Mouse (Mus musculus): ENCODE results near the gene Wfdc6a. TPM values are rescaled to one million over a fixed set of nuclear protein-coding genes. Genes with fewer than 3 reads are reported as not detected.

The Wfdc6a gene
- total and polyA plus RNA-seq, 3 experiments, result not detected

GRCm38 (mm10) chr2:164560106-164560505, 25.1 kb downstream of the Wfdc6a start:
- peaks cover 2 to 8% of the 10 kb centered on the region in 2 experiments for H3K27me3 ChIP-seq (ENCODE audit: control insufficient read depth in 1 of 2, insufficient read depth in 2 of 2, low read length in 2 of 2)
- H3K36me3 ChIP-seq (ENCODE audit: control insufficient read depth in 1 of 2, insufficient read depth in 2 of 2, low read length in 2 of 2), result no peaks in the 10 kb centered on the region
- no peak overlapping the region for H3K9ac ChIP-seq (ENCODE audit: control insufficient read depth, low read depth, low read length, poor library complexity, severe bottlenecking)
- no peaks in the 10 kb centered on the region for H3K9me3 ChIP-seq (replicated peaks; ENCODE audit: insufficient read depth, low read length)
- H3K4me1 ChIP-seq (ENCODE audit: control insufficient read depth in 1 of 2, insufficient read depth in 2 of 2, low read length in 2 of 2), result no peaks in the 10 kb centered on the region
- H3K79me2 ChIP-seq (ENCODE audit: control insufficient read depth, insufficient read depth, low read length, poor library complexity), result no peaks in the 10 kb centered on the region
- TF ChIP-seq GATA1 (IDR thresholded peaks at IDR 0.05; ENCODE audit: low read depth, low read length), result no peak
- TF ChIP-seq MAFK (IDR thresholded peaks at IDR 0.05; ENCODE audit: borderline replicate concordance, low read depth, low read length), result no peak
- no peak for TF ChIP-seq SIN3A (IDR thresholded peaks at IDR 0.05; ENCODE audit: low read length)
- no peak for TF ChIP-seq MEF2A (IDR thresholded peaks at IDR 0.05; ENCODE audit: extremely low read depth, insufficient replicate concordance, low read depth, low read length, poor library complexity, severe bottlenecking)
- no peak for TF ChIP-seq MAZ (IDR thresholded peaks at IDR 0.05; ENCODE audit: low read depth, low read length)
- TF ChIP-seq MYC (IDR thresholded peaks at IDR 0.05; ENCODE audit: low read depth, low read length), result no peak
- TF ChIP-seq SMC3 (IDR thresholded peaks at IDR 0.05; ENCODE audit: low read depth, low read length), result no peak
- TF ChIP-seq ELF1 (IDR thresholded peaks at IDR 0.05; ENCODE audit: low read depth, low read length), result no peak
- no peak for TF ChIP-seq EP300 (IDR thresholded peaks at IDR 0.05; ENCODE audit: low read depth in 1 of 2, low read length in 2 of 2)
- TF ChIP-seq POLR2AphosphoS2 (IDR thresholded peaks at IDR 0.05; ENCODE audit: low read length), result no peak
- no peak for TF ChIP-seq ZNF384 (IDR thresholded peaks at IDR 0.05; ENCODE audit: low read depth, low read length)
- no peak for TF ChIP-seq CHD1 (IDR thresholded peaks at IDR 0.05; ENCODE audit: low read depth, low read length)
- TF ChIP-seq RAD21 (IDR thresholded peaks at IDR 0.05; ENCODE audit: low read depth, low read length), result no peak
- TF ChIP-seq ZMIZ1 (IDR thresholded peaks at IDR 0.05; ENCODE audit: low read depth, low read length), result no peak
- no peak for TF ChIP-seq TAL1 (IDR thresholded peaks at IDR 0.05; ENCODE audit: low read length)
- no peak for TF ChIP-seq BHLHE40 (IDR thresholded peaks at IDR 0.05; ENCODE audit: borderline replicate concordance, low read depth, low read length)
- TF ChIP-seq CHD2 (IDR thresholded peaks at IDR 0.05; ENCODE audit: low read length), result no peak
- TF ChIP-seq MAX (IDR thresholded peaks at IDR 0.05; ENCODE audit: low read length), result no peak
- no peak for TF ChIP-seq USF2 (IDR thresholded peaks at IDR 0.05; ENCODE audit: borderline replicate concordance in 1 of 2, insufficient read depth in 1 of 2, low read depth in 1 of 2, low read length in 2 of 2)
- H3K4me3 ChIP-seq (ENCODE audit: control insufficient read depth in 1 of 2, insufficient read depth in 1 of 2, low read depth in 2 of 2, low read length in 2 of 2), result no peak overlapping the region
- H3K27ac ChIP-seq (ENCODE audit: control insufficient read depth, low read depth, low read length), result no peak overlapping the region
- no peak for DNase-seq (ENCODE audit: low read depth, low spot score)

GRCm38 (mm10) chr2:164558991-164559645, 26.1 kb downstream of the Wfdc6a start:
- H3K9me3 ChIP-seq (replicated peaks; ENCODE audit: insufficient read depth, low read length), result no peaks in the 10 kb centered on the region
- H3K4me1 ChIP-seq (ENCODE audit: control insufficient read depth in 1 of 2, insufficient read depth in 2 of 2, low read length in 2 of 2), result no peaks in the 10 kb centered on the region
- H3K36me3 ChIP-seq (ENCODE audit: control insufficient read depth in 1 of 2, insufficient read depth in 2 of 2, low read length in 2 of 2), result no peaks in the 10 kb centered on the region
- no peak overlapping the region for H3K4me3 ChIP-seq (ENCODE audit: control insufficient read depth in 1 of 2, insufficient read depth in 1 of 2, low read depth in 2 of 2, low read length in 2 of 2)
- TF ChIP-seq MAX (IDR thresholded peaks at IDR 0.05; ENCODE audit: low read length) (no peak), SIN3A (IDR thresholded peaks at IDR 0.05; ENCODE audit: low read length) (no peak), MEF2A (IDR thresholded peaks at IDR 0.05; ENCODE audit: extremely low read depth, insufficient replicate concordance, low read depth, low read length, poor library complexity, severe bottlenecking) (no peak), POLR2AphosphoS5 (IDR thresholded peaks at IDR 0.05; ENCODE audit: borderline replicate concordance, low read depth, low read length) (no peak), ETS1 (IDR thresholded peaks at IDR 0.05; ENCODE audit: low read depth, low read length) (no peak), MXI1 (IDR thresholded peaks at IDR 0.05; ENCODE audit: low read depth, low read length) (no peak), CHD2 (IDR thresholded peaks at IDR 0.05; ENCODE audit: low read length) (no peak), CHD1 (IDR thresholded peaks at IDR 0.05; ENCODE audit: low read depth, low read length) (no peak), GABPA (IDR thresholded peaks at IDR 0.05; ENCODE audit: low read depth, low read length) (no peak), GATA1 (IDR thresholded peaks at IDR 0.05; ENCODE audit: low read depth, low read length) (no peak), MAFK (IDR thresholded peaks at IDR 0.05; ENCODE audit: borderline replicate concordance, low read depth, low read length) (no peak), TAL1 (IDR thresholded peaks at IDR 0.05; ENCODE audit: low read length) (no peak), MYB (IDR thresholded peaks at IDR 0.05; ENCODE audit: low read depth, low read length) (no peak), CTCF (IDR thresholded peaks at IDR 0.05 in 2 of 3, conservative IDR thresholded peaks at IDR 0.05 in 1 of 3; ENCODE audit: control insufficient read depth in 1 of 3, insufficient read depth in 1 of 3, low read depth in 2 of 3, low read length in 3 of 3, poor library complexity in 1 of 3, severe bottlenecking in 1 of 3) (no peak), HCFC1 (IDR thresholded peaks at IDR 0.05; ENCODE audit: low read depth, low read length) (no peak), UBTF (IDR thresholded peaks at IDR 0.05; ENCODE audit: borderline replicate concordance, insufficient read depth, low read depth, low read length) (no peak), POLR2AphosphoS2 (IDR thresholded peaks at IDR 0.05; ENCODE audit: low read length) (no peak), RCOR1 (IDR thresholded peaks at IDR 0.05; ENCODE audit: low read depth, low read length) (no peak)
- H3K79me2 ChIP-seq (ENCODE audit: control insufficient read depth, insufficient read depth, low read length, poor library complexity), result no peaks in the 10 kb centered on the region
- DNase-seq (ENCODE audit: low read depth, low spot score), result no peak
- peaks cover 2 to 8% of the 10 kb centered on the region in 2 experiments; a peak in 3 of 4 replicates for H3K27me3 ChIP-seq (ENCODE audit: control insufficient read depth in 1 of 2, insufficient read depth in 2 of 2, low read length in 2 of 2)
- H3K27ac ChIP-seq (ENCODE audit: control insufficient read depth, low read depth, low read length), result no peak overlapping the region
- no peak overlapping the region for H3K9ac ChIP-seq (ENCODE audit: control insufficient read depth, low read depth, low read length, poor library complexity, severe bottlenecking)

Measured in MEL (cell line).